Mouse (Mus musculus): ENCODE data around the gene Dedd.

GRCm38 (mm10) chr1:171321415-171321814 lies 7.5 kb upstream of the Dedd start:
- TF ChIP-seq CTCF (IDR thresholded peaks at IDR 0.05; ENCODE audit: low read depth, low read length) (no peak), POLR2A (IDR thresholded peaks at IDR 0.05; ENCODE audit: borderline replicate concordance, low read depth, low read length) (no peak)

All from bone marrow macrophage, adult 2 months (primary cell).